Mouse (Mus musculus): ENCODE results near the gene Rtl10. TPM values are rescaled to one million over a fixed set of nuclear protein-coding genes. Genes with fewer than 3 reads are reported as not detected.

Rtl10 gene
- 9.8 and 11.0 TPM in 2 replicates for total RNA-seq (2012; rRNA removed)
- 2.1 and 4.8 TPM in 2 replicates for total RNA-seq (2014; rRNA removed)
- 12.3 and 21.1 TPM in 2 replicates for polyA plus RNA-seq (2012; ENCODE audit: insufficient read length, low read depth)

GRCm38 (mm10) chr16:18498558-18498990 is at the start of gene Rtl10, which contains the start of gene Gnb1l:
Rtl10 (plus strand) TSS chr16:18498901.
Gnb1l (plus strand) TSS chr16:18498713.
- in situ Hi-C loops (cut with MboI; ENCODE audit: low pct_ligation_motif_present, low pct_unique_long_range_greater_than_20kb, low sequenced_read_pairs), result no loop called here
- no peaks in the 10 kb centered on the region for H3K9me3 ChIP-seq (replicated peaks; ENCODE audit: low read length)
- peak; percentile 92 for TF ChIP-seq TCF12 (IDR thresholded peaks at IDR 0.05; ENCODE audit: low read depth, low read length)
- TF ChIP-seq POLR2A (IDR thresholded peaks at IDR 0.05; ENCODE audit: low read depth, low read length), result peak; percentile 97
- TF ChIP-seq MAFK (IDR thresholded peaks at IDR 0.05; ENCODE audit: insufficient replicate concordance, low read length), result no peak
- peak; percentile 91 for TF ChIP-seq MXI1 (IDR thresholded peaks at IDR 0.05; ENCODE audit: low read depth, low read length)
- peak; percentile 95 for TF ChIP-seq NRF1 (IDR thresholded peaks at IDR 0.05; ENCODE audit: low read depth, low read length)
- peak; percentile 79 for TF ChIP-seq ZMIZ1 (IDR thresholded peaks at IDR 0.05; ENCODE audit: low read depth, low read length)
- no peak; the same call in 1 of the 2 replicates for TF ChIP-seq RAD21 (IDR thresholded peaks at IDR 0.05; ENCODE audit: low read depth, low read length)
- TF ChIP-seq USF1 (IDR thresholded peaks at IDR 0.05; ENCODE audit: low read depth, low read length), result no peak; the same call in 1 of the 2 replicates
- TF ChIP-seq BHLHE40 (IDR thresholded peaks at IDR 0.05; ENCODE audit: low read depth, low read length), result peak; percentile 82
- TF ChIP-seq ELF1 (IDR thresholded peaks at IDR 0.05; ENCODE audit: low read depth, low read length), result peak; percentile 44; the same call in 1 of the 2 replicates
- TF ChIP-seq SIN3A (IDR thresholded peaks at IDR 0.05; ENCODE audit: low read length), result peak; percentile 45
- TF ChIP-seq ZKSCAN1 (IDR thresholded peaks at IDR 0.05; ENCODE audit: borderline replicate concordance, low read depth, low read length), result no peak
- peak; percentile 69 for TF ChIP-seq MYC (IDR thresholded peaks at IDR 0.05; ENCODE audit: low read depth, low read length)
- TF ChIP-seq MAZ (IDR thresholded peaks at IDR 0.05; ENCODE audit: low read depth, low read length), result no peak; the same call in 1 of the 2 replicates
- TF ChIP-seq ZC3H11A (IDR thresholded peaks at IDR 0.05; ENCODE audit: low read depth, low read length), result no peak
- no peak for TF ChIP-seq ETS1 (conservative IDR thresholded peaks at IDR 0.05; ENCODE audit: low read depth, low read length)
- TF ChIP-seq CTCF (conservative IDR thresholded peaks at IDR 0.05 in 1 of 2, IDR thresholded peaks at IDR 0.05 in 1 of 2; ENCODE audit: low read depth in 2 of 2, low read length in 2 of 2), result no peak
- TF ChIP-seq NELFE (IDR thresholded peaks at IDR 0.05; ENCODE audit: low read depth, low read length), result peak; percentile 95
- peak; percentile 80 for TF ChIP-seq HCFC1 (IDR thresholded peaks at IDR 0.05; ENCODE audit: low read depth, low read length)
- TF ChIP-seq ZNF384 (IDR thresholded peaks at IDR 0.05; ENCODE audit: low read depth, low read length), result no peak
- peak; percentile 79; the same call in 1 of the 2 replicates for TF ChIP-seq KAT2A (IDR thresholded peaks at IDR 0.05; ENCODE audit: insufficient replicate concordance, low read length)
- TF ChIP-seq POLR2AphosphoS2 (IDR thresholded peaks at IDR 0.05; ENCODE audit: low read depth, low read length), result peak; percentile 84; the same call in 1 of the 2 replicates
- peak; percentile 55; the same call in 1 of the 2 replicates for TF ChIP-seq MAX (IDR thresholded peaks at IDR 0.05; ENCODE audit: low read length)
- no peak; the same call in 1 of the 2 replicates for TF ChIP-seq SMC3 (IDR thresholded peaks at IDR 0.05; ENCODE audit: low read depth, low read length)
- no peak for TF ChIP-seq PAX5 (IDR thresholded peaks at IDR 0.05; ENCODE audit: low read length)
- peak; percentile 58; the same call in 1 of the 2 replicates for TF ChIP-seq E2F4 (IDR thresholded peaks at IDR 0.05; ENCODE audit: insufficient replicate concordance, low read depth, low read length)
- TF ChIP-seq JUN (IDR thresholded peaks at IDR 0.05; ENCODE audit: insufficient read depth, low read depth, low read length), result no peak
- TF ChIP-seq JUND (conservative IDR thresholded peaks at IDR 0.05; ENCODE audit: low read depth, low read length), result no peak
- TF ChIP-seq UBTF (IDR thresholded peaks at IDR 0.05; ENCODE audit: low read depth, low read length), result peak; percentile 34; the same call in 1 of the 2 replicates
- TF ChIP-seq MEF2A (IDR thresholded peaks at IDR 0.05; ENCODE audit: borderline replicate concordance, low read depth, low read length), result peak; percentile 39
- no peak; the same call in 1 of the 2 replicates for TF ChIP-seq CHD1 (IDR thresholded peaks at IDR 0.05; ENCODE audit: low read depth, low read length)
- H3K4me3 ChIP-seq (replicated peaks in 1 of 3; ENCODE audit: low read depth in 2 of 3, low read length in 2 of 3, poor library complexity in 1 of 3), result peak within 1 kb of the TSS; percentile 82 to 91 (median 87)
- H3K79me2 ChIP-seq (replicated peaks; ENCODE audit: control insufficient read depth, extremely low read depth, insufficient read depth, poor library complexity, severe bottlenecking), result peaks cover 12% of the 10 kb centered on the region
- DNase-seq (ENCODE audit: extremely low read depth), result peak; percentile 97
- dilution Hi-C loops (cut with MboI; ENCODE audit: extremely low pct_ligation_motif_present, extremely low pct_unique_long_range_greater_than_20kb, low sequenced_read_pairs), result no loop called here
- peak within 1 kb of the TSS; percentile 64 for H3K4me2 ChIP-seq (ENCODE audit: insufficient read depth, low read depth, poor library complexity, severe bottlenecking)
- no peaks in the 10 kb centered on the region for H3K27me3 ChIP-seq (replicated peaks)
- peaks cover 9 to 37% of the 10 kb centered on the region in 2 experiments for H3K4me1 ChIP-seq (ENCODE audit: control insufficient read depth in 1 of 2, insufficient read depth in 2 of 2)
- H3K36me3 ChIP-seq (replicated peaks in 1 of 2; ENCODE audit: control insufficient read depth in 1 of 2, insufficient read depth in 1 of 2, low read length in 1 of 2), result peaks cover 15 to 31% of the 10 kb centered on the region in 2 experiments
- H3K27ac ChIP-seq (ENCODE audit: insufficient read depth, low read depth), result peak within 1 kb of the TSS; percentile 73
- peak within 1 kb of the TSS; percentile 88 for H3K9ac ChIP-seq (ENCODE audit: insufficient read depth, low read depth)
